Mouse (Mus musculus): ENCODE data around the gene Cenpt.

- TF ChIP-seq CTCF (IDR thresholded peaks at IDR 0.05; ENCODE audit: low read depth) (no peak), EP300 (IDR thresholded peaks at IDR 0.05; ENCODE audit: low read depth) (no peak)
These were observed 47.1 kb downstream of the Cenpt start for GRCm38 (mm10) chr8:105805964-105806363.
